Mouse (Mus musculus) cerebellum, adult 8-10 months (tissue): ENCODE measurements around the gene Msln.

Experiments used
- DNase-seq: peaks from one replicate; pipeline ENCODE4 v3.0.0; 2022

Gene Msln

DNA sequence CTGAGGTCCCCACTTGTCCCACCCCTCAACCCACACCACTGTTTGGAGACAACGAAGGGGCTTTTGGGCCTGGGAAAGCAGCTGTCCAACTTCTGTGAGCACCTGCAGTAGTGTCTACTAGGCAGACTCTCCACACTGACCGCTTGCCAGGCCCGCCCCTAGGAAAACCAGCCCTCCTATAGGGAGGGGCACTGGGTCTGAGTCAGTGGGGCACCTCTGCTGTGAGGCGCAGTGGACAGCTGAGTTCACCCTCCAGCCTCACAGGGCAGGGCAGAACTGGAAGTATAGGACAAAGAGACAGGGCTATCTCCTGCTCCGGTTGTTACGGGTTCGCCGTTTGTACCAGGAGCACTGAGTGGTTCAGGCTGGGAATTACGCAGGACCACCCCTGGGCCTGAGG is at the start of gene Msln:
Gene Msln, minus strand, starts transcription at position 138 of the 400 bp plus-strand sequence.
- DNase-seq: no peak

DNA sequence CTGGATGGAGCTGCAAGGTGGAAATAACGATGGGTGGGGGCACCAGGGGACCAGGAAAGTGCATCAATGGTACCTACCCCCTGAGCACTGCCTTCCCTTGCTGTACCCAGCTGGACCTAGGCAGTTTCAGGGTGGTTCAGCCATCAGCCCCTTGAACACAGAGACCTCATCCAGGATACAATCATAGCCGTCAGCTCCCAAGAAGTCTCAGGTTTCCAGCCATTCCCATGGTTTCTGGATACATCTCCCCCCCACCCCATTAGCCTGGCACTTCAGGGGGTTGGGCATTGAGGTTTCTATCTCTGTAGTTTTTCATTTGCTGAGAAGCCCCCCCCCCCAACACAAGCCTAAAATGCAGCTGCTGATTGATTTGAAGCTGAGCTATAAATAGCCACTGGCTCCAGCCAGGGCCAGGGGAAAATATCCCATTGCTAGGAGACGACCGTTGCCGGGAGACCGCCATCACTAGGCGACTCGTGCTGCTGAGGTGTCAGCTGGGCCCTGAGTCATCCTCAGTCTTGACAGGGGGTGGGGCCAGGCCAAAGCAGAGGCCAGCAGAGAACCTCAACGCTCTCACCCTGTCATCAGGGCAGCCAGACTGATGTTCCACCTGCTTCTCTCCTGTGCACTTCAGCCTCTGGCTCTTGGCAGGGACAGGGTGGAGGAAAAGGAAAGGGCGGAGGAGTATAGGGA is 48.8 kb upstream of the Msln start:
- DNase-seq: no peak

DNA sequence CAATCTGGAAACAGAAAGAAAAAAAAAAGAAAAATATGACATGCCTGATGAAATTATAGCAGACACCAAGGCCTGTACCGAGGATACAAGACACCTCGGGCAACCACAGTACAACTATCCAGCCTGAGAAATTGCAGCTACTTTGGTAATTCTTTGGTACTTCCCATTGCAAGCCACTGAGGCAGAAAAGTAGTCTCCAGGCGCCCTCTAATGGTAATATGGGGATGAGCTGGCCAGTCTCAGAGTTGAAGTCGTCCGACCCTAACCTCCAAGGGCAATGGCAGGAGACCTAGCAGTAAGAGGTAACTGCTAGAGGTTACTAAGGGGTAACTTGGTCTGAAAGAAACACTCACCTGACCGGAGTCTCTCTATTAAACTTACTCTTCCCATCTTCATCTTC is 46.9 kb upstream of the Msln start:
- peak; percentile 70 for DNase-seq

- DNase-seq: peak; percentile 65
Observed at GRCm38 (mm10) chr17:25796951-25797369, 42.8 kb upstream of the Msln start, which contains the start of gene Metrn. Metrn (minus strand) TSS chr17:25797136.

GRCm38 (mm10) chr17:25796211-25796771 is 42.1 kb upstream of the Msln start:
- no peak for DNase-seq

GRCm38 (mm10) chr17:25795609-25796092 is 41.5 kb upstream of the Msln start, which contains the start of gene AC134908.4:
AC134908.4 (minus strand) TSS chr17:25795659.
- no peak for DNase-seq

DNA sequence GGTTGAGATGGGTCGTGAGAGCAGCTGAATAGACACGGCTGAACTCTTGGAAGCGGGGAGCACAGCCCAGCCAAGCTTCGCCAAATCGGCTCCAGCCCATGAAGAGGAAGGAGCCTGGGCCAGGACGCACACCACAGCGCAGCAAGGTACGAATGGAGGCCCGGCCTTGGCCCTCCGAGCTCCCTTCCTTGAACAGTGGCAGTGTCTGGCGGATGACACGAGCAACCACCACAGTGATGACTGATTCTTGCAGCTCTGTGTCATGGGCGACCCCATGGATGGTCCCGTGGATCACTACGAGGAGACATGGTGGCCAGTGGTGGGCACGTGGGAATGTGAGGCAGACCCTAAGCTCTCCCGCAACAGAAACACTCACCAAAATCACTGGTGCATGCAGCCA is 40.8 kb upstream of the Msln start:
- no peak for DNase-seq

GRCm38 (mm10) chr17:25794197-25794596 is 40.0 kb upstream of the Msln start:
- DNase-seq: no peak

- peak; percentile 58 for DNase-seq
Observed at GRCm38 (mm10) chr17:25792615-25793014, 38.4 kb upstream of the Msln start, which contains the start of gene Fam173a. Fam173a (minus strand) TSS chr17:25792901.

- peak; percentile 90 for DNase-seq
Observed at GRCm38 (mm10) chr17:25791843-25792527, 37.8 kb upstream of the Msln start.

DNA sequence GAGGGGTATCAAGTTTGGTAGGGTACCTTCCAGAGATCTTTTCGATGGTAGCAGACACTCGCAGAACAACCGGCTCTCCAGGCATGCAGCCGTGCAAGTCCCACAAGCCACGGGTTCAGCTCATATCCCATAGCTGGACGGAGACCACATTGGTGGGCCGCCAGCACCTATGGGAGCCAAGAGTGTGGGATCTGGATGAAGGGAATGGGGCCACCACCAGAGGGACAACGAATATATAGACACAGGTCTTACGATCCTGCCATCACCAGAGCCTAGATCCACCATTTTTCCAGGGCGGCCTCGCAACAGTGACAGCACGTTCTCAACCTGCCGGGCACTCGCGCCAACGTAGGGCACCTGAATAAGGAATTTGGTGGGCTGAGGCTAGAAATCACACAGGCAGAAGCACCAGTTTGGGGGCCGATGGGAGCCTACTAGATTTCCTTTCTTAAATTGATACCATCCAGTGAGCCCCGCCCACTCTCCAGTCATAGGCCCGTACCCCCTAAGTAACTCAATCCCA is 37.2 kb upstream of the Msln start:
- no peak for DNase-seq

- DNase-seq: peak; percentile 15
Observed at GRCm38 (mm10) chr17:25786781-25787504, 32.8 kb upstream of the Msln start.

DNA sequence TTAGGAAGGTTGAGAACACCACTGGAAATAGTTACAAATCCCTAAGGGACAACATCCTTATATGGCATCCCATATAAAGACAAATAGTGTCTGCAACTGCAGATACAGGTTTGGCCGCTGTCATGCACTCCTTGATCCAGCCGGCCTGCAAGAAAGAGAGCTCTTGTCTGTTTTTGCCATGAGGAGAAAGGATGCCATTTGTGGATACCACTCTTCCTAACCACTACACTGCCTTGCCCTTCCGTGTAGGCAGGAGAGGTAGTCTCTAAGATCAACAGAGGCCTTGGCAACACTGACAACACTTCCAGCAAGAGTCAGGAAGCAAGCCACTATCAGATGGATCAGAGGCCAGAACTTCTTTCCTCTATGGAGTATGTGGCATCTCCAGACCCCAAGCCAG is 32.1 kb upstream of the Msln start, which contains the start of gene Ccdc78:
Gene Ccdc78, plus strand, starts transcription at position 301 of the 400 bp plus-strand sequence.
- peak; percentile 20 for DNase-seq

DNA sequence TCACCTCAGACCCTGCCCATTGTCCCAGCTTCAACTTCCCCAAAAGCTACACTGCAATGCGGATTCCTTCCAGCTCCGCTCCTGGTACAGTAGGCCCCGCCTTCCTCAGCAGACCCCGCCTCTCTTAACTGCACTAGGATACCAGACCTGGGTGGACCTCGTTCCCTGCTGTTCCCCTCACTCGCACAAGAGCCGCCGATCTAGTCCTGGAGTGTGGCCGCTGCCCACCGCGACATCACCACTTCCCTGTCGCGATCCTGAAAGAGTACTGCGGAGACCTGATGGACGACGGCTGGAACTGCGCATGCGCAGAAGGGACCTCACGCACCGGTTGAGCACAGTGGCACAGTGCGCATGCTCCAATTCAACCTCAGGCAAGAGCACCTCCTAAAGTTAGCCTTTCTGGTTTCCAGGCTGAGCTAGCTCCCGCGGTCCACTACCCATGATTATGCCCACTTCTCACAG is 31.1 kb upstream of the Msln start, which contains the start of gene Haghl:
Gene Haghl, minus strand, starts transcription at position 393 of the 465 bp plus-strand sequence.
- peak; percentile 99 for DNase-seq

DNA sequence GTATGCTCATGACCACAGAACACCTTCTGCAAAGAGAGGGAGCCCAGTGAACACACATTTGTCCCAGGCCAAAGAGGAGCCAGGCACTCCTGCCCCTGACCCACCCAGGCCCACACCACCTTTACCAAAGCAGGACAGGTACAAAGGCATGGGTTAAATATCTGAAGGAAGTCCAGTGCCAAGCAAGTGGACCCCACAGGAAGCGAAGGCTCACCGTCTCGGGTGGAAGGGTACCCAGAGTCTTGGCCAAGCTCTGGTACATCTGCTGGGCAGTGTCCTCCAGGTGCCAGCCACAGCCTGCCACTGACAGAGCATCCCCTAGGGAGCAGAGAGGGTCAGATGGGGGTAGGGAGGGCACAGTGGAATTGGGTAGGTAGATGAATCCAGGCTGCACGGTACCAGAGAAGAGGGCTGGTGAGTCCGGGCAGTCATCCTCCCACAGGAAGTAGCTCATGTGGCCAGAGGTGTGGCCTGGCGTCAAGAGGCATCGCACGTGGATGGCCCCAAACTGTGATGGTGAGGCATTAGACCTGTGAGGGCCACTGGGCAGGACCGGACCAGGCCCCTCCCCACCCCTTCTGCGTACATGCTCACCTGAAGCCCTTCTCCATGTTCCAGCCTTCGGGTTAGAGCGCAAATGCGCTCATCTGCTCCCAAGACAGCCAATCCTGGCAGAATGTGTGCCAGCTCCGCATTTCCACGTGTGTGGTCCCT is 29.8 kb upstream of the Msln start:
- peak; percentile 37 for DNase-seq

DNA sequence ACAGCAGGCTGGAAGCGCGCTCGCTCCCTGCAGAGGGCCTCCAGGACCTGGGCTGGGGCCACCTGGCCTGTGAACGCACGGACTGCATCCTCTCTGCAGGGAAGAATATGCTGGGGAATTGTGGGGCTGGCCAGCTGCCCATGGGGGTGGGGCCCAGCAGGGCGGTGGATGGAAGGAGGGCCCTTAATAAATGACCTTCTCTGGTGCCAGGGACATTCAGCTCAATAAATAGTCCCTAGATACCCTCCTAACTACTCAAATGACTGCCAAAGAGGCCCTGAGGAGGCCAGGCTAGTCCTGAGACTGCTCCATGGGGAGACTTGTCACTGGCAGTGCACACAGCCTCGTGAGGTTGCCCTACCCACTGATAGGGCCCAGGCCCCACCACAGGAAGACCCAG is 28.9 kb upstream of the Msln start:
- peak; percentile 53 for DNase-seq

- no peak for DNase-seq
Observed at GRCm38 (mm10) chr17:25781339-25781738, 27.2 kb upstream of the Msln start.

GRCm38 (mm10) chr17:25777948-25778347 is 23.8 kb upstream of the Msln start:
- DNase-seq: no peak

GRCm38 (mm10) chr17:25775318-25776062 is 21.3 kb upstream of the Msln start:
- peak; percentile 14 for DNase-seq

- peak; percentile 99 for DNase-seq
Observed at GRCm38 (mm10) chr17:25773549-25774120, 19.5 kb upstream of the Msln start, which contains the start of gene Narfl. Narfl (plus strand) TSS chr17:25773776.
